Mouse (Mus musculus) adrenal gland, adult 8-10 months (tissue): ENCODE measurements around the gene Gstp1. TPM values are rescaled to one million over a fixed set of nuclear protein-coding genes. Genes with fewer than 3 reads are reported as not detected.
"Not testable (repeated sequence)": the region's sequence is repeated elsewhere in the genome, so short reads cannot be mapped to it uniquely, and the experiment has no call there.

Experiments
- DNase-seq: peaks from one replicate; pipeline ENCODE4 v3.0.0; 2022
- total RNA-seq, 4 experiments: library from RNA; stranded (reverse); gene quantifications; 2 replicates each; pipeline ENCODE4 v1.2.4; 2022

Gstp1 gene
- total RNA-seq, 4 experiments from 2014 or later, result 366 to 409 (median 394) TPM

DNA sequence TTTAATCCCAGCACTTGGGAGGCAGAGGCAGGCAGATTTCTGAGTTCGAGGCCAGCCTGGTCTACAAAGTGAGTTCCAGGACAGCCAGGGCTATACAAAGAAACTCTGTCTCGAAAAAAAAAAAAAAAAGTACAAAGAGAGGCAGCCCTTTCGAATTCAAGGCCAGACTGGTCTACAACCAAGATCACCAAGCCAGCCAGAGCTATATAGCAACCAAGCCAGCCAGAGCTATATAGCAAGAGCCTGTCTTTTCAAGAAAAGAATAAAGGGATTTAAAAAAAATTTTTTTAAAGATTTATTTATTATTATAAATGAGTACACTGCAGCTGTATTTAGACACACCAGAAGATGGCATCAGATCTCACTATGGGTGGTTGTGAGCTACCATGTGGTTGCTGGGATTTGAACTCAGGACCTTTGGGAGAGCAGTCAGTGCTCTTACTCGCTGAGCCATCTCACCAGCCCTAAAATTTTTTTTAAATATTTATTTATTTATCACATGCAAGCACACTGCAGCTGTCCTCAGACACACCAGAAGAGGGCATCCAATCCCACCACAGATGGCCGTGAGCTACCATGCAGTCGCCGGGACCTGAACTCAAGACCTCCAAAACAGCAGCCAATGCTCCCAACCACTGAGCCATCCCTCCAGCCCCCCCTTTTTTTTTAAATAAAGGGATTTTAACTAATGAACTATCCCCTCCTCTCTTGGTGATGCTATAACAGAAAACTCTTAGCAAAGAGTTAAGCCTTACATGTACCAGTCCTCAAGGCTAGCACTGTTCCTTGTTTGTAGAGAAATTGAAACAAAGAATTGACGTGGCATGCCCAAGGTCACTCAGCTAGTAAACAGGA, 22.5 kb upstream of the Gstp1 start:
- DNase-seq, result not testable (repeated sequence)

DNA sequence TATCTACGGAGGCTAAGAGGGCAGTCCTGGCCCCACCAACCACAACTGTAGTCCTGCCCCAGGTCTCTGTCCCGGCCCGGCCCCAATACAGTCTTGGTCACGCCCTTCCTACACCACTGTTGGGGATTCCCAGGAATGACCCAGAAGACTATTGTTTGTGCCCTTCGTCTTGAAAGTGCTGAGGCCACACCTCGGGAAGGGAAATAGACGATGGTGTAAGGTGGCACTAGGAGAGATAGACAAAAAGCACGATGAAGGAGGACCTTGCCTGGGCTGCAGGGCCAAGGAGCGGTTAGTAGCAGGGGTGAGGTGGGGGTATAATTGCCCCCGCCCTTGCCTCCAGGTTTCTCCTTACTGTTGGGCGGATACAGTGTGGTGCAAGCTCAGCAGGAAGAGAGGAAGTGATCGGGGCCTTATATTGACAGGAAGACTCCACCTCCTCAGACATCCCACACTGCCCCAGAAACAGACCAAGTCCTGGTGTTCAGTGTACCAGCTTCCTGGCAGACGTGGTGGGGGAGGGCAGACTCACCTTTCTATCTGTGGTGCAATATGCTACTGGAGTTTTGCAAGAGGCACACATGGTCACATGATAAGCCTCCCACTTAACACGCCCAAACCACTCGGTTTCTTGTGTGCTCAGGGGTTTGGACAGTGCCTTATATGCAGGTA, 21.4 kb upstream of the Gstp1 start, which contains the start of gene Gstp3:
TSS of gene Gstp3 (minus strand) at position 501 of the 672 bp plus-strand sequence.
- DNase-seq, result no peak

DNA sequence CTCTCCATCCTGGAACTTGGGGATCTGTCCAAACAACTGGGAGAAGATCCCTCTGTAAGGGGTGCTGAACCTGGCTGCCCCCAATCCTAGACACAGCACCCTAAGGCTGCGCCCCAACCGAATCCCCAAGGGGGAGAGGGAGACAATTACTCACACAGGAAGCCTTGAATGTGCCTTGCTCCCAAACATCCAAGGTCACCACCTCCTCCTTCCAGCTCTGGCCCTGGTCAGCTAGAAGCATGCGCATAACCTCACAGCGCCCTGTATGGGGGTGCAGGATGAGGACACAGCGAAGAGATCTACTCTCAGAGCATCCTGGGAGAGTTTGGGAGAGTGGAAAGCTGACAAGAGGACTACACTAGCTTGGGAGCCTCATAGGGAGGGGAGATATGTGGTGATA, 20.8 kb upstream of the Gstp1 start:
- DNase-seq, result peak; percentile 62

DNA sequence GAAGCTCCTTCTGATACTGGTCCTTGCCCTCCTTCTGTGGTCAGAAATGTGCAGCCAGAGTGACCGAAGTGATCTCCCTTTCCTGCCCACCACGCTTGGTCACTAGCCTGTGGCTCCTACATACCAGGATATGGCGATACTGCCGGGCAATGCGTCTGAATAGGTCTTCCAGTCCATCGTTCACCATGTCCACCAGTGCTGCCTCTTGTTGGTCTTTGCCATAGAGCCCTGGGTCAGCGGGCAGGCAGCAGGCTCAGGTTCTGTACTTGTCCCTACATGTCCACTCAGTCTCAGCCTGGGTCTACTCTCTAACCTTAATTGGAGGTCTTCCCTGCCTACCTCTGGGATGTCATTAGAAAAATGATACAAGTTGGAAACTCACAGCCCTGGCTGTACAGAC, 20.2 kb upstream of the Gstp1 start:
- no peak for DNase-seq

DNA sequence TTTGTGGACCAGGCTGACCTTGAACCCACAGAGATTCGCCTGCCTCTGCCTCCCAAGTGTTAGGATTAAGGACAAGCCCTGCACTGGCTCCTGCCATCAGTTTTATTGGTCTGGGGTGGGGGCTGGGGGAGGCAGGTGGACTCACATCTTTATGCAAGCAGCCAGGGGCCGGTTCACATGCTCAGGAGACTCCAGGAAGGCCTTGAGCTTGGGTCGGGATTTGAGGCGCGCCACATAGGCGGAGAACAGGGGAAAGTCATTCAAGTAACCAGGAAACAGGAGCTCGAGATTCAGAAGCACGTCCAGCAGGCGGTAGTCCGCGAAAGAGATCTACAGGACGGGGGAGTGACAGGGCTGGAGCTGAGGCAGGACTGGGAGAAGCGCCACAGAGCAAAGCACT, 19.6 kb upstream of the Gstp1 start:
- DNase-seq, result no peak

DNA sequence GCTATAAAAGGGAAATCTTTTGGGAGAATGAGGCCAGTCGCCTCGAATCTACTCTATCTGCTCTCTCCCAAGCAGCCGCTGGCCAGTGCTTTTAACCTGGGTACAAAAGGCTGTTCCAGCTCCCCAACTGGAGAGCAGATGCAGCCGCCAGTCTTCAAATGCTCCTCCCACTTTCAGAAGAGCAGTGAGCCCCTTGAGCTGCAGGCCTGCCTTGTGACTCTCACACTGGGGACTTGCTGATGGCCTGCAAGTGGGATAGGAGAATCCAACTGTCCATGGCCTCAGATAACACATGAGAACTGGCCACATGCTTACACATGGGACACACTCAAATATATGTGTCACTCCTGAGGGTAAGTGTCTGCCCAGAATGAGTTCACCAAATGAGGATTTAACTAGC, 18.9 kb upstream of the Gstp1 start:
- no peak for DNase-seq

DNA sequence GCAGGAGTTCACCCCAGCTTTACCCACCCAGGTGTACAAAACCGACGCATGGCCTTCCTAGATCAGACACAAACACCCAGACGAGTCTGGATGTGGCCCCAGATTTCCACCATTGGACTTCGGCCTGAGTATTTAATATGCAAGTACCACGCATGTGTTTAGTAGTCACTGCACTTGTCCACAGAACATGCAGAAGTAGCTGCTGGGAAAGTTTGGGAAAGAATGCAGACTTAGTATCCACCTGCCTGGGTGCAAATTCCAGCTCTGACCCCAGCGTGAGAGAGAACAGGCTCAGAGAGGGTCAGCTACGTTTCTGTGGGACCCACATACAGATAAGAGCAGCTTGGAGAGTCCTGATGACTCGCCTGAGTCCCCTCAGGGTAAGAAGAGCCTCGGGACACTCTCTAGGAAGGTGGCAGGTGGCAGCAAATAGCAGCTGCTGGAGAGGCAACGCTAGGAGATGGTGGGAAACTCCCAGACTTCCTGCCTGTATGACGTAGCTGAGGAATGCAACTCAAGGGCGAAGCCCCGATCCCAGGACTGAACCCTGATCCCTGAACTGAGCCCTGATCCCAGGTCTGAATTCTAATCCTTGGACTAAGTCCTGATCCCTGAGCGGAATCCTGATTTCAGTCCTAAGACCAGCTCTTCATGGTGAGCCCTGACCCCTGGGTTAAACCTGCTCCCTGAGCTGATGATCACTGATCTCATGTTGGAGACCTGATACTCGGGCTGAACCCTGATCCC, 18.3 kb upstream of the Gstp1 start:
- no peak for DNase-seq

DNA sequence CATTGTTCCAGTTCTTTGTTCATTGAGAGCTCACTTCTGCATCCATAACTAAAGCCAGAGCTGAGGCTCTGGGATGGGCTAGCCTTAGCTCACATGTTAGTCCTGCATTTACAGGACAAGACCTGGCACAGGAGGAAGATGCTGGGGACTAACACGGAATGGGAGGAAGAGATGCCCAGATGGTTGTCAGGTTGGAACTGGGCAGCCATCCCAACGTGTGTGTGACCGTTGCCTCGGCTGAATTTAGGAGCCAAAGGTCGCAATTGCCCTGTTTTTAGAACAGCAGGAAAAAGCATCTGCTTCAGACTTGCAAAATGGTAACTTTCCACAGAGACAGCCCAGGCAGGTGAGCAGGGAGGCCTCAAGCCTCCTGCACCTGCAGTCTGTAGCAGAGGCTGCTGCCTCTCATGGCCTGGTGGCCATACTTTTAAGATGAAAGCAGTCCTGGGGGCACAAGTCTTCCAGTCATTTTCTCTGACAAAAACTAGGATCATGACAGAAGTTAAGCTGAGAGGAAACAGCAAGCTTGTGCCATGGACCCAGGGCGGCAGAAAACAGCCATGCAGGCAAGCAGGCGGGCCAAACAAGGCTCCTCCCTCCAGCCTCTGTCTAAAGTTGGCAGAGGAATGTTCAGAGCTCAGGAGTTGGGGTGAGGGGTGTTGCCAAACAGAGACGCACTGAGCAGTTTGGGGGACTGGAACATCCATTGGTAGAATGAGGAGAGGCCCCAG, 17.6 kb upstream of the Gstp1 start:
- DNase-seq, result no peak

DNA sequence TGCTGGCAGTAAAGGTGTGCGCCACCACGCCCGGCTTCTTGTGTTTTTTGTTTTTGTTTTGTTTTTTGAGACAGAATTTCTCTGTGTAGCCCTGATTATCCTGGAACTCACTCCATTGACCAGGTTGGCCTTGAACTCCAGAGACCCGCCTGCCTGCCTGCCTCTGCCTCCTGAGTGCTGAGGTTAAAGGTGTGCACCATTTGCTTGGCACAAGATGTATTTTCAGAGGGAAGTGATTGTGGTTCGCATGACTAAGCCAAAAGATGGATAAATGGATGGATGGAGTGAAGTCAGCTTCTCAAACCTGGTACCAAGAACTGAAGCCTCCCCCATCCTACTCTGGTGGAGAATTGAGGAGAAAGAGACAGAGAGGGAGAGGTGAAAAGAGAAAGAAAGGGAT, 16.8 kb upstream of the Gstp1 start:
- no peak for DNase-seq

DNA sequence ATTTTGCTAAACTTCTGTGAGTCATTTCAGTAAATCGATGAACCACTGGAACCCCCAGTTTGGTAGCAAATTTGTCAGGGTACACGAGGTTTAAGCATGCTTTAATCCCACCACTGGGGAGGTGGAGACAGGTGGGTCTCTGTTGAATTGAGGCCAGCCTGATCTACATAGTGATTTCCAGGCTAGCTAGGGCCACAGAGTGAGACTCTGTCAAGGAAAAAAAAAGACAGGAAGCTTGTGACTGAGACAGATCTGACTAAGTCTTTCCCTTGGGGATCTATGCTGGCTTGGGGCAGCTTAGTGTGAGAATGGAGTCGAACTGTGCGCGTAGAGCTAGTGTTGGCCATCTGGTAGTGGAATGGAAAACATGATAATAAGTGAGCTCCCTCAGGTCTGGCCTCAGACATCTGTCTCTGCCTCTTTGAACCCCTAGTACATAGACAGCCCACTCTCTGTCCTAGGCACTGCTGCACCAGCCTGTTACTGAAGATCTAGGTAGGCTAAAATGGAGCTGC, 14.8 kb upstream of the Gstp1 start:
- no peak for DNase-seq

DNA sequence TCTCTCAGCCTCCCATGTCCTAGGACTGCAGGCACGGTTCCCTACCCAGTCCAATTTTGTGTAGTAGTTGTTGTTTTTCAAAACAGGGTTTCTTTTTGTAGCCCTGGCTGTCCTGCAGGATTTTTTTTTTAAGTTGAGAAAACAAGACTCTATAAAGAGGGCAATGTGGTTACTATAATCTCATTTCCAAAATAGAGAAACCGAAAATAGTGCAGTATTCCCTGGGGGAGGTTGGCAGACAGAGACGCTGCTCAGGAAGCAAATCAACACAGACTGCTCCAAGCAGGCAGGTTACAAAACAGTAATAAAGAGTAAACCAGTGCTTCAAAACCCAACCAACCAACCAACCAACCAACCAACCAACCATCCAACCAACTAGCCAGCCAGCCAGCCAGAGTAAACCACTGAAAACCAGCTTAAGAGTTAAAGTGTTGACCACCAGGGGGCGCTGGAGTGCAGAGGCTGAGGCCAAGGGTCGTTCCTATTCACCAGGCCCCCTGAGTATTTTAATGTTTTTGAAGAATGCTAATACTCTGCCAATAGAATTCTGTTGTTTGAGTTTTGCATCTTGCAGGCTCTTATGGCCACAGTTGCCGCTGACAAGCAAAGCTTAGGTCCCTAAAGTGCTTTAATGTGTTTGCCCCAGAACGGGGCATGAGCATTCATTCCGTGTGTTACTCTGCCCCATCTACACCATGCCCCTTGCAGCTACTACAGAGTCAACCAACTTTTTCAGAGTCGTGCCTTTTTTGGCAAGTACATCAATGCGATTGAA, 14.1 kb upstream of the Gstp1 start:
- no peak for DNase-seq

DNA sequence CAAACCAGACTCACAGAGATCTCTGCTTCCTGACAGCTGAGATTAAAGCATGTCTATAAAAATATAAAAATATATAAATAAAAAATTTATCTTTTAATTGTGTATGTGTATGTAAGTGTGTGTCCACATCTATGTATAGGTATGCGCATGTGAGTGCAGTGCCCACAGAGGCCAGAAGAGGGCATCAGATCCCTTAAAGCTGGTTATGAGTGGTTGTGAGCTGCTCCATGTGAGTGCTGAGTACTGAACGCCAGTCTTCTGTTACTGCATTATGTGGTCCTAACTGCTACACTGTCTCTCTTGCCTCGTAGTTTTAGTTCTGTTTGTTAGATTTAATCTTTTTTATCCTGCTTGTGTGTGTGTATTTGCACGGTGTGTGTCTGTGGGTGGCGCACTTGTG, 13.2 kb upstream of the Gstp1 start:
- no peak for DNase-seq

DNA sequence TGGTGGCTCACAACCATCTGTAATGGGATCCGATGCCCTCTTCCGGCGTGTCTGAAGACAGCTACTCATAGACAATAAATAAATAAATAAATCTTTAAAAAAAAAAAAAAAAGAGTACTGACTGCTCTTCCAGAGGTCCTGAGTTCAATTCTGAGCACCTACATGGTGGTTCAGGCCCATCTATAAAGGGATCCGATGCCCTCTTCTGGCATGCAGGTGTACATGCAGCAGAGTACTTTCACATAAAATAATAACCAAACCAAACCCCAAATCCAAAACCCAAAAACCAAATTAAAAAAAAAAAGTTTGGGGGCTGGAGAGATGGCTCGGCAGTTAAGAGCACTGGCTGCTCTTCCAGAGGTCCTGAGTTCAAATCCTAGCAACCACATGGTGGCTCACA, 11.3 kb upstream of the Gstp1 start:
- not testable (repeated sequence) for DNase-seq

DNA sequence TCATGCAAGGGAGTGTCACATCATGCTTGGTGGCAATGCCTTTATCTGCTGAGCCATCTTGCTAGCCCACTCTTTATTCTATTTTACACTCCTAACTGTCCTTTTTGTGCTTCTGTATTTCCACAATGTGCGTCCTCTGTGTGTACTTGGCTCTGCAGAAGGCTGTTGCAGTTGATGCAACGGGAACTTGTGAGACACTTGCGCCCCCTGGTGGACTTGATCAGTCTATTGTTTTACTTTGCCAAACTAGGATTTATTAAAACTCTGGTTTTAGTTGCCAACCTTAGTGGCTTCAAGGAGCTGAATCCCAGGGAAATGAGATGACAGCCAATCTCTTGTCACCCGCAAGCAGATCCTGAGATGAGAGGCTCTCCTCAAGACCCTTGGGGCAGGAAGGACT, 10.1 kb upstream of the Gstp1 start:
- peak; percentile 65 for DNase-seq

DNA sequence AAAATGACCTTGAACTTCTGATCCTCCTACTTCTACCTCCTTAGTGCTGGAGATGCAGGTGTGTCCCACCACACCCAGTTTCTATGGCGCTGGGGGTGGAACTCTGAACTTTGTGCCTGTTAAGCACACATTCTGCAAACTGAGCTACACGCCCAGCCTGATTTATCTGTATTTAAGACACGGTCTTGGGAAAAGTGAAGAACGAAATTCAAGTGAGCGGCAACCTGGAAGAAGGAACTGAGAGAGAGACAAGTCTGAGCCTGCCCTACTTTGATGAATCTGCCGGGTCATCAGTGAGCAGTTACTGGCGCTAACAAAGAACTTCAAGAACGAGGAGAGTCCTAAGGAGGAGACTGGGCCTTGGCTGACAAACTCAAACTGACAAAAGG, 9.1 kb upstream of the Gstp1 start:
- DNase-seq, result no peak

DNA sequence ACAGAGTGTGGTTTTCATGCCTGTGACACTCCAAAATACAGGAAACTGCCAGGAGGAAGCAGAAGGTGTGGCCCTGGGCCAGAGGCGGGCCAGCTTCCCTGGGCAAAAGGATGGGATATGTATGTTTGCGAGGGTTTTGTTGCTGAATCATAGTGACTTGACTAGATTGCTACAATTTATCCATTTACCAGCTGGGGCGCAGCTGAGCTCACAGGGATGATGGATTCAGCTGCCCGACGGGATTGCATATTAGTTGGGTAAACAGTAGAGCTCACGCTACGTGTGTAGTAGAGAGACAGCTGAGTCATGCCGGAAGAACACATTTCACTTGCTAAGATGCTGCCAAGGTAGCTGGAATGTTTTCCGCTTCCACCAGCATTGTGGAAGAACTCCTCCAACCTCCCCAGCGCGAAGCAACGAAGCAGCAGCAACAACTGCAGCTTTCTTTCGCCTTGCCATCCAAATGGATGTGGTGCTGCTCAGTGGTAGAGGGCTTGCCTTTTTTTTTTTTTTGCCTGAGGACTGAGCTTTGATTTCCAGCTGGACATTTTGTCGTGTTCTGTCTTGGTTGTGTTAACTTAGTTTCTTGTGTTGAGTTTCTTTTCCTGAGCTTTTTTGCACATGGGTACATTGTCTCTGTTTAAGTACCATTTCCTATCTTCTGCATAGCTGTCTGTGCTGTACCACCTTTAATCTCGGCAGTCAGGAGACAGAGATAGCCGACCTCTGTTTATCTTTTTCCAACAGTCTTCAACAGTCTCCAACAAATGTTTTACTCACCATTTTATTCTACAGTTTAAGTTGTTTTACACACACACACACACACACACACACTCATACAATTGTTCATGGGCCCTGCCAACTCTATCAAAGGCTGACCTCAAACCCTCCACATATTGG, 8.4 kb upstream of the Gstp1 start, which contains the start of gene Gstp2:
TSS of gene Gstp2 (minus strand) at position 58 of the 900 bp plus-strand sequence.
- peak; percentile 80 for DNase-seq

DNA sequence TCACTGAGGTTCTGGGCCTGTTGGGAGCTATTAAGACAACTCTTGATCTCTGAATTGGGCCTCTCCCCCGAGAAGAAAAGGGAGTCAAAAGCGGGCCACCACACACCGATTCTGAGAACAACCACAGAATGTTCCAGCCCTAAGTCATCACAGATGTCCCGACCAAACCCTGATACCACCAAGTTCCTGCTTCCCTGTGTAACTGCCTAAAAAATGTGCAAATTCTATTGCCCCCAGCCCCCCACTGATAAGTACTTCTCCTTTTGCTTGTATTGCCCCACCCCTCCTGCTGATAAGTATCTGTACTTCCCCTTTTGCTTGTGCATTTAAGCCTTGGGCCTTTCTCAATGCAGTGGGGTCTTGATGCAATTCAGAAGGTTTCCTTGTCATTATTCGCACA, 6.3 kb upstream of the Gstp1 start:
- not testable (repeated sequence) for DNase-seq

DNA sequence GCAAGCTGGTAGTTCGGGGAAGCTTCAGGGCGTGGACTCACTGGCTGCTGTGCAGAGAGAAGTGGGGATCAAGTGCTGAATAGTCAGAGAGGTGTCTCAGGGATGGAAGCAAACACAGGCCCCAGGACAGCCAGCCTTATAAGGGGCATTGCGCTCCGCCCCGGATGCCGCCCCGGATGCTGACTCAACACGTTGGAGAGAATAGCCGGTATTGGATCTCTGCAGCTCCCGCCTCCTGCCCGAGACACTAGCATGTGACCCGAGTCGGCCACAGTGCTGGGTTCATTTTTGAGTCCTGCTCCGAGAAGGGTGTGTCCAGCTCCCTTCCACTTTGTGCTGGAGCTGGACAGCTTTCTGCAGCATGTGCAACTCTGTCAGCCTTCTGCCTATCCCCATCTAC, 4.3 kb upstream of the Gstp1 start:
- DNase-seq, result no peak

DNA sequence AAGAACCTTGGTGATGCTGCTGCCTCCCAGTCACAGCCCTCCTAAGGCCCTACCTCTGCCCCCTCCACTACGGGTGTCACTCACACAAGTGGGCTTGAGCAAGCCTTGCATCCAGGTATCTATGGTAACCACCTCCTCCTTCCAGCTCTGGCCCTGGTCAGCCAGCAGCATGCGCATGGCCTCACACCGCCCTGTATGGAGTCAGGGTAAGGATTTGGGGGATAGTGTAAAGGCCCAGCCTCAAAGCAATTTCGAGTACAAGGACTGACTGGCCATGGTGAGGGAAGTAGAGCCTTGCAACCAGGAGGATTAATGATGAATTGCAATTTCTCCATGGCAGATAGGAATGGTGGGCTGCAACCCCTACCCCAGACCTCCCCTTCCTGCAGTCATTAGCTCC, 3.7 kb upstream of the Gstp1 start:
- DNase-seq, result not testable (repeated sequence)

DNA sequence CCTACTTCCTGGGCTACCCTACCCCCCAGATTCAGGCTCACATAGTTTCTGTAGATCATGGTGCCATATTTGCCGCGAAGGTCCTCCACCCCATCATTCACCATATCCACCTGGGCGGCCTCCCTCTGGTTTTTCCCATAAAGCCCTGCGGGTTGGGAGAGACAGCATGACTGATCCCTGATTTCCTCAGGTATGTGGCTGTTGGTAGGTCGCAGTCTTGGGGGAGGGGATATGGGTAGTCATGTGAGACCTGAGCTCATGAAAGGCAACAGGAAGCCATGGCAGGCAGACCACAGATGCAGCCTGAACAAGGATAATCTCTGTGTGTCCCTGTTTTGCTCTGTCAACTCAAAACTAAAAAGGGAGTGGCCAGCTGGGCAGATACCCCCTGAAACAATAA, 3.2 kb upstream of the Gstp1 start:
- DNase-seq, result not testable (repeated sequence)
